Mouse (Mus musculus) T-helper 1 cell (primary cell): ENCODE measurements around the gene Lrmp.

Experiments used
- in situ Hi-C: fragments of 300-600 bp; cut with MboI, MseI; formaldehyde crosslinking; loops from one replicate; pipeline ENCODE4 v1.15.1; 2025; ENCODE audit warnings: high pct_unique_total_duplicates

Gene Lrmp

GRCm38 (mm10) chr6:145104241-145104939 is 11.1 kb upstream of the Lrmp start:
- in situ Hi-C loops: no loop called here

GRCm38 (mm10) chr6:145105439-145105838 is 10.0 kb upstream of the Lrmp start:
- in situ Hi-C loops: no loop called here

- in situ Hi-C loops: no loop called here
These were observed 9.2 kb upstream of the Lrmp start for GRCm38 (mm10) chr6:145106163-145106842.

- in situ Hi-C loops: loop anchor here (5.0 kb wide), 1 partner anchor 198 kb away; no protein-coding TSS in a partner anchor
These were observed 4.7 kb upstream of the Lrmp start for GRCm38 (mm10) chr6:145110786-145111185.

- in situ Hi-C loops: loop anchor here (5.0 kb wide), 1 partner anchor 201 kb away; no protein-coding TSS in a partner anchor
These were observed 2.6 kb upstream of the Lrmp start for GRCm38 (mm10) chr6:145112865-145113264.

GRCm38 (mm10) chr6:145114561-145114960 is 892 bp upstream of the Lrmp start:
- in situ Hi-C loops: loop anchor here (5.0 kb wide), 1 partner anchor 202 kb away; no protein-coding TSS in a partner anchor

GRCm38 (mm10) chr6:145116098-145116672 is 732 bp downstream of the Lrmp start:
- in situ Hi-C loops: no loop called here

- in situ Hi-C loops: no loop called here
These were observed 4.6 kb downstream of the Lrmp start for GRCm38 (mm10) chr6:145120086-145120485.

GRCm38 (mm10) chr6:145120787-145121589 is 5.5 kb downstream of the Lrmp start:
- in situ Hi-C loops: no loop called here

- in situ Hi-C loops: no loop called here
These were observed 6.4 kb downstream of the Lrmp start for GRCm38 (mm10) chr6:145121590-145122420.

GRCm38 (mm10) chr6:145122423-145123059 is 7.1 kb downstream of the Lrmp start:
- in situ Hi-C loops: no loop called here

- in situ Hi-C loops: no loop called here
These were observed 7.9 kb downstream of the Lrmp start for GRCm38 (mm10) chr6:145123136-145124060.

GRCm38 (mm10) chr6:145124621-145125020 is 9.2 kb downstream of the Lrmp start:
- in situ Hi-C loops: no loop called here

- in situ Hi-C loops: no loop called here
These were observed 10.2 kb downstream of the Lrmp start for GRCm38 (mm10) chr6:145125591-145126113.

- in situ Hi-C loops: no loop called here
These were observed 12.2 kb downstream of the Lrmp start for GRCm38 (mm10) chr6:145127652-145128051.

GRCm38 (mm10) chr6:145129563-145129962 is 14.1 kb downstream of the Lrmp start:
- in situ Hi-C loops: no loop called here

- in situ Hi-C loops: loop anchor here (5.0 kb wide), 1 partner anchor 35 kb away; no protein-coding TSS in a partner anchor
These were observed 16.5 kb downstream of the Lrmp start for GRCm38 (mm10) chr6:145131991-145132390.

GRCm38 (mm10) chr6:145132969-145133368 is 17.5 kb downstream of the Lrmp start:
- in situ Hi-C loops: loop anchor here (5.0 kb wide), 1 partner anchor 36 kb away; no protein-coding TSS in a partner anchor

- in situ Hi-C loops: no loop called here
These were observed 19.8 kb downstream of the Lrmp start for GRCm38 (mm10) chr6:145135295-145135694.
